Mouse (Mus musculus): ENCODE data around the gene Plch2.

The Plch2 gene

DNA sequence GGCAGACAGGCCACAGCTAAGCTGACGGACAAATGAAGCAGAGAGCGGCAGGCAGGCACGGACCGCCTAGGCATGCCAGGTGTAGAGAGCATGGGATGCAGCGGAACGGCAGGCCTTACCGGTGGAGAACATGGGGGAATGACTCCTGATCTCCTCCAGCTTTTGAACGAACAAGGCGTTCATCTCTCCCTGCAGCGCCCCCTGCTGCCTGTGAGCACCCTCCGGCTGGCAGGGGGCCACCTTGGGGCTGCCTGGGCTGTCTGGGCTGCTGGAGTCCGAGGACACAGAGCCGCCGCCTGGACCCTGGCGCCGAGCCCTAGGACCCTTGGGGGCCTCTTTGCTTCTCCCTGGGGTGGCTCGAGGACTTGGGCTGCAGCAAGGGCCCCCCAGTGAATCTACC is 70.5 kb downstream of the Plch2 start:
- DNase-seq (ENCODE audit: low read depth, low spot score): peak; percentile 78

DNA sequence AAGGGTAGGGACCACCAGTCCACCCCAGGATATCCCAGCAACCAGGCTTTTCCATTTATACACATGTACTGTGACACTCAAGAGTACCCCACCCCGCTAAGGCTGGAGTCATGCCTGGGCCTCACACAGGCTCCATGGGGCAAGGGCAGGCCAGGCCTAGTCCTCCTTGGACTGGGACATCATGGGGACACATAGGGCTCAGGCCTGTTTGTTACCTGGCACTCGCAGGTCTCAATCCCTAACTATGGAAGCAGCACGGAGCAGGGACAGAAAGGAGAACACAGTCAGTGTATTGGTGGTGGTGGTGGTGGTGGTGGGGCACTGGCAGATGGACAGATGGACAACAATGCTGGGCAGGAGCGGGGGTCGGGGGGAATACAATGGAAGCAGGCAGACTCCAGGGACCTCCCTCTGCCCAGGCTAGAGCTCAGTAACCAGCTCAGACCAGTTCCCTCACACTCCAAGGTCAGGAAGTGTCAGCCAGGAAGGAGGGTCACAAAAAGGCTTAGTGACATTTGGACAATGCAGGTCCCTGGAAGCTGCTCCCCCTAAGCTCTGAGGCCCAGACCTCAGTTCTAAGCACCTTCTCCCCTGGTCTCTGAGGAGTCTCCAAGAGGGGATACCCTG is 71.3 kb downstream of the Plch2 start:
- DNase-seq (ENCODE audit: low read depth, low spot score): no peak

DNA sequence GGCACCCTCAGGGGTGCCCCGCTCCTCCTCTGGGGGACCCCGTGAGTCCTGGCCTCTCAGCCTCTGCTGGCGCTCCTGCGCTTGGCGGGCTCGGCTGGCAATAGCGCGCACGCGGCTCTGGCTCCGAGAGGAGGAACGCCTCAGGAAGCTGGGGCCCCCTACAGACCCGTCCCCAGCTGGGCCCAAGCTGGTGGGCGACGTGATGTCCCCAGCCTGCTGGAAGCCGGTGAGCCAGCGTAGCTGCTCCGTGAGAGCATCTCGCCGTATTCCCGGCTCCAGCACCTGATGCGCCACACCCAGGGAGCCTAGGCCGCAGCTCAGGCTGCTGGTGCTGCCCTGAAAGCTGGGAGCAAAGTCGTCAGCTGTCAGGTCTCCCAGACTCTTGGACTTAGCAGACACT is 72.8 kb downstream of the Plch2 start:
- DNase-seq (ENCODE audit: low read depth, low spot score): no peak

DNA sequence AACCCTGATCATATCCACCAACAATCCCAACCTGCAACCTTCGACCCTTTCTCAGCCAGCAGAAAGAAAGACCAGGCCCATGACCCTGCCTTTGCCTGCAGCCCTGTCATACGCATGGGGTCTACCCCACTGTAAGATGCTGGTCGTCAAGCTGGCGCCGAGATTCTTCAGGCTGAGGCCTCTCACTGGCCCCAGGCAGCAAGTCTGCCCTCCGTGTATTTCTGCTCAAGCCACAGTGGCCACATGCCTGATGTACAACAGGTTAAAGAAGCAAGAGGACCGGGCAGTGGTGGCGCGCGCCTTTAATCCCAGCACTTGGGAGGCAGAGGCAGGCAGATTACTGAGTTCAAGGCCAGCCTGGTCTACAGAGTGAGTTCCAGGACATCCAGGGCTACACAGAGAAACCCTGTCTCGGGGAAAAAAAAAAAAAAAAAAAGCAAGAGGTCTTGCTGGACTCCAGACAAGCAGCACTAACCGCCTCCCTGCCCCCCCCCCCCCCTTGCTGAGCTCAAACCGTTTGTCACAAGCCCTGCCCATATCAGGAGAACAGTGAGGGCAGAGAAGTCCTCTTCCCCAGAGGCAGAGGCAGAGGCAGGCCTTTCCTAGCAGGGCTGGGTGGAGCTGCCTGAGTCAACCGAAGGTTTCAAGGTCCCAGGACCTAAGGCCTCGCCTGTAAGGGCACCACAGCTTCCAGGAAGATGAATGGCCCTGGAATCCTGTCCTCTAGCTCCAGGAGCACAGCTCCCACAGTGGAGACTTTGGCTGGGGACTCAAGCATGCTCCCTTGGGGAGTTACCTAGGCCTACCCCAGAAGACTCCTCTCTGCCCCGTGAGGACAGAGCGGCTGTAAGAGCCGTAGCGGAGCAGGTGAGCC is 74.1 kb downstream of the Plch2 start:
- DNase-seq (ENCODE audit: low read depth, low spot score): no peak

DNA sequence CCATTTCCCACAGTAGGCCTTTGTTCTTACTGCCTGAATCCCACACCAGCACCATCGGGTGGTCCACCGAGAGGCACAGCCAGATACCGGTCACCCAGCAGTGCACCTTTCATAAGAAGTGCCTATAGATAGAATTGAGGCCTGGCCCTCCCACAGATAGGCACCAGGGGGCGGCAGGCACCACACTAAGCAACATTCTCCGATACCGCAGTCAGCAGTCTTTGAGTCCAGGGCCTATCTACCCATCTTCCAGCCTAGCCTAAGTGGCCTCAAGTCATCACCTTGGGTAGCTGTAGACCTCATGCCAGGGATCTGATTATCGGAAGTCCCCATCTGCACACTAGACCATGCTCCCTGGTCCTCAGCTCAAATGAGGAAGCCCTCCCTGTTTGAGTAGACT is 75.1 kb downstream of the Plch2 start:
- DNase-seq (ENCODE audit: low read depth, low spot score): peak; percentile 45

DNA sequence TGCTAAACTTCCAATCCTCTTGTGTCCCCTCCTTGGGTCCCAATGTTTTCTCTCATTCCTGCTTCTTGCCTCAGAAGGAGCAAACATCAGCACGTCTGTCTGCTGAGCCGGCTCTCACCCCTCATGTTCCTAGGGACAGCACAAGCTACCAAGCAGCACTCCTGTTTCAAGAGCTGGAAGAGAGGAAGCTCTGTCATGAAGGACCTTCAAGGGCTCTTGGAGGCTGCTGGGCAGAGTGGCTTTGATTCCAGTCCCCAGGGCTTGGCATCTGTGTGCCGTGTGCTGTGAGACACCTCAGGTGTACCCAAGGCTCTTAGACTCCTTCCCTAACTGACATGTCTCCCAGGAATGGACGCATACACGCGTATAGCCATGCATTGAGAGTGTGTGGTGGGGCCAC is 75.5 kb downstream of the Plch2 start:
- no peak for DNase-seq (ENCODE audit: low read depth, low spot score)

DNA sequence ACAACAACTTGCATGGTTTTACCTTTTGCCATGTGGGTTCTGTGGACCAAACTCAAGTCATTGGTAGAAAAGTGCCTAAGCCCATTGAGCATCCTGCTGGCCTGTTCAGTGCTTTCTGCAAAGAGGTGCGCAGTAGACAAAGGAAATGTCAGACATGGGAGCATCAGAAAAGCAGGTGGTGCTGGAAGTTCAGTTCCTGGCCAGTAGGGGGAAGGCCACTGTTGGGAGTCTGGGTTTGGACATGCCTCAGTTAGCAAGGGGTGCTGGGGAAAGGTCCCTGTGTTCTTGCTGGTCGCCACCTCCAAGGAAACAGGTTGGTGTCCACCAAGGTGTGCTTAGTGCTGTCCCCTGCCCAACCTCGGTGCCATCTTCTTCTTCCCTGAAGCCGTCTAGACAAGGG is 76.5 kb downstream of the Plch2 start:
- DNase-seq (ENCODE audit: low read depth, low spot score): no peak

DNA sequence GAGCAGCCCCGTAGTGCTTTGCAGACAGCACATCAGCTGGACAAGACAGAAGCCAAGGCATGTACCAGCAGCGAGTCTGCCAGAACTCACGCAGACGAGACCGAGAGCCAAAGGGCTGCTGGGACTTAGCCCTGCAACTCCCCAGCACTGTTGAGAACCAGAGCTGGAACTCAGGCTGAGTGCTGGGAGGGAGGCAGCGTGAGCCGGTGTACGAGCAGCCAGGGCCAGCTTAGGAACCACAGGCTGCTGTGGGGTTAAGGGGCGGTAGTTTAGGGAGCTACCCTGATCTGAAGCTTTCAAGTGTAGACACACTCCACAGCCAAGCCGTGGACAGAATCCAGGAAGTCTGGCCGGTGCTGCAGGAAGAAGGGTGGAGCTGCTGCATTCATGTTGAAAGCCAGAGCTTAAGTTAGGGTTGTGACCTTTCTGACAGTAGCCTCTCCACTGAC is 82.4 kb downstream of the Plch2 start:
- no peak for DNase-seq (ENCODE audit: low read depth, low spot score)

DNA sequence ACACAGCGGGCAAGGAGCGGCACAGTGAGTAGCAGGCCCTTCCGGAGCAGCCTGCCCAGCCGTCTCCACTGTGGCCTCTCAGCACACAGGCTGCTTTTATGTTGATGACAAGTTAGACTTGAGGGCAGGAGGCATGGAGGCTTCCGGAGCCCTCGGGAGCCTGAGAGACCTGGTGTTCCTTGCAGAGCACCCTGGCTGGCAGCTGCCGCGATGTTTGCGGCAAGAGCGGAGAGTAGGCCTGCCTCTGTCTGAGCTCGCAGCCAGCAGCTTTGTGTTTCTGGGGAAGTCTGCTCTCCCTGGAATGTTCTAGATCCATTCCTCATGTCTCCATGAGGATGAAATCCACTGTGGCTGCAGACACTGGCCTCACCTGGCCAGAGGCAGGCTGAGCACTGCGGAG is 84.0 kb downstream of the Plch2 start:
- DNase-seq (ENCODE audit: low read depth, low spot score): no peak

DNA sequence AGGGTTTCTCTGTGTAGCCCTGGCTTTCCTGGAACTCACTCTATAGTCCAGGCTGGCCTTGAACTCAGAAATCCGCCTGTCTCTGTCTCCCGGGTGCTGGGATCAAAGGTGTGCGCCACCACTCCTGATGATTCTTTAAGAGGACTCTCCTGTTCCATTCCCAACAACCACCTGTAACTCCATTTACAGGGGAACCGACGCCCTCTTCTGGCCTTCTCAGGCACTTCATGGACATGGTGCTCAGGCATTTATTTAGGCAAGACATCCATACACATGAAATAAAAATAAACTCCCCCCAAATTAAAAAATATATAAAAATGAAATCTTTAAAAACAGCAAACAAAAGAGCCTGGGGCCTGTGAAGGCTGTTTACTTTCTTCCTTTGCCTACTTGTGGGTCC is 89.4 kb downstream of the Plch2 start:
- peak; percentile 69 for DNase-seq (ENCODE audit: low read depth, low spot score)

DNA sequence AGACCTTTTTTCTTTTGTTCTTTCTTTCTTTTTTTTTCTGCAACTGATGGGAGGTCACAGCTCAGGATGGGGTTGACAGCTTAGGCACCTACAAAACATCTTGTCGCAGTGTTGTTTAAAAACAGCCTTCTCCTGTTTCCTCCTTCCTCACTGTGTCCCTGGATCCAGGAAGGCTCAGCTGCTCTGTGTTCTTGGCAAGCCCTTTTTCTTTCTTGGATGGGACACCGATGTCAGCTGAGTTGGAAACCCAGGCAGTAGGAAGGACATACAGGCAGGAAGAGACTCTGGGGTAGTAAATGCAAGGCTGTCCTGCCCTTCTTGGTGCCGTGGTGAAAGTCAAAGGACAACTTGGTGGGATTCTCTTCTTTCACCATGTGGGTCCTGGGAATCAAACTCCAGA is 90.7 kb downstream of the Plch2 start:
- DNase-seq (ENCODE audit: low read depth, low spot score): no peak

DNA sequence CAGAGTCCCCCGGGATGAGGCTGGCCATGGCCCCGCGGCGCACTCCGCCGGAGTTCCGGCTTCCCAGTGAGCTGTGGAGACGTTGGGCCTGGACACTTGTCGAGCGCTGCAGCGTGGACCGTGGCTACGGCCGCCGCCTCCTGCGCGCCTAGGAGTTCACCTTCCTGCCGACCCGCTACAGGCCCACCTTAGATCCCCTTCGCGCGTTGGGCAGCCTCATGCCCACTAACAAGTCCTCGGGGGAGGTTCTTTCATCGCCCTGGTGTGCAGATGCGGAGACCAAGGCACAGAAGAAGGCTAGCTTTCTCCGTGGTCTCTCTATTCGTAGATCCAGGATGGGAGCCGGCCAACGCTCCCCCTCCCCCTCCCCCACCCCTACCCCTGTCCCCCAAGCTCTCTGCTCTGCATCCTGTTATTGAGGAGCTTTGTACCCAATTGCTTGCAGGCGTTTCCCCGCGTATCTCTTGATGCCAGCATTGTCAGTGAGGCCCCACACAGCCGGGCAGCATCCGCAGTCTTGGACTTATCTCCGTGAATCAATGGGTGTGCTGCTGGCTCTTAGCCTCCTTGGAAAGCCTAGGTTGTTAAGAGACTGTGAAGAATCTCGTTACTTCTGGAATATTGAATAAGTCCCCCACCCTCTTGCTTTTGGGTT is 91.9 kb downstream of the Plch2 start:
- no peak for DNase-seq (ENCODE audit: low read depth, low spot score)

DNA sequence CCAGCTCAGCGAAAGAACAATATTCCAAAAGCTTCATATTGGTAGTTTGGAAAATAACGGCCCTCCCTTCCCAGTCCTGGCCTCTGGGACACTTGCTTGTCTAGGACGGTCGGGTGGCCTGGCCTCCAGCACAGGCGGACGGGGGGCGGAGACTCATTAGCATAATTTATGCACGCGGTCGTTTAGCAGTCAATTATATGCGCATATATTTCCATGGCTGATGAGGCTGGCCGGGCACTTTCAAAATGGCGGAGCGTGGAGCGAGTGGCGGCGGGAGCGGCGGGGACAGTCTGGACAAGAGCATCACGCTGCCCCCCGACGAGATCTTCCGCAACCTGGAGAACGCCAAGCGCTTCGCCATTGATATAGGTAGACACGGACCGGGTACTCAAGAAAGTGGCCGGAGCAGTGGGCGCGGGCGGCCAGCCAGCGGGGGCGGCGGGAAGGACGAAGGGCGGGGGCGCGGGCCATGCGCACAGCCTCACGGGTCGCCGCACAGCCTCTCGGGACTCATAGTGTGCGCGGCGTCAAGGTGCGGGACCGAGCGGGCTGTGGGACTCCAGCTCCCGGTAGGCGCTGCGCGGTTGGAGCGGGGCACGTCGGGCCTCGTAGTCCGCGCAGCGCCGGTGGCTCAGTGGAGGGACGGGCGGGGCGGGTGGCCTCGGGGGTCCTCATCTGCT is 92.5 kb downstream of the Plch2 start, which contains the start of gene Pank4:
Gene Pank4 (plus strand): TSS at position 223 of the 680 bp plus-strand sequence.
- DNase-seq (ENCODE audit: low read depth, low spot score): peak; percentile 90

DNA sequence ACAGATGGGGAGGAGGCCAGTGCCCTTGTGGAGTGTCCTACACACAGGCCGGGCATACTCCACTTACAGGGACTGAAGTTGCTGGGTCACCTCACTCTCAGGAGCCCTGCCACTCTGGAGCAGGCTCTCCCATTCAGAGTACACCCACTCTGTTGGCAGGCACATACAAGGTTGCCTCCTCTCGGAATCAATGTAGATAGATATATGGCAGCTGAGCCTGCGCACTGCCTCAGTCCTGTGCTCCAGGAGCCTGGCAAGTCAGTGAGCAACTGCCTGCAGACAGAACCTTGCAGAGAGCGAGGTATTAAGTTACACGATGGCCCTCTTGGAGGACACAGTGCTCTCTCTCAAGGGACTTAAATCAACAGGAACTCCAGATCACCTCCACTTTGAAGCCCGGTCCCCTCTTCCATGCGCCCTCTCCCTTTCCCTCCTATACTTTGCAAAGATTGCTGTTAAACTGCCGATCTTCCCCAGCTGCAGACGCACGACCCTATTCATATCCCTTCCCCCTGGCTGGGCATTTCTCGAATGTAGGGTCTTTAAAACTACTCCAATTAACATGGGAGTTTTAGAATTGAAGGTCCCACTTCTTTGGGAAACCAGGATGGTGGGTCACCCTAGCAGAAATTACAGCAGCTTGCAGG is 93.3 kb downstream of the Plch2 start:
- DNase-seq (ENCODE audit: low read depth, low spot score): peak; percentile 51

DNA sequence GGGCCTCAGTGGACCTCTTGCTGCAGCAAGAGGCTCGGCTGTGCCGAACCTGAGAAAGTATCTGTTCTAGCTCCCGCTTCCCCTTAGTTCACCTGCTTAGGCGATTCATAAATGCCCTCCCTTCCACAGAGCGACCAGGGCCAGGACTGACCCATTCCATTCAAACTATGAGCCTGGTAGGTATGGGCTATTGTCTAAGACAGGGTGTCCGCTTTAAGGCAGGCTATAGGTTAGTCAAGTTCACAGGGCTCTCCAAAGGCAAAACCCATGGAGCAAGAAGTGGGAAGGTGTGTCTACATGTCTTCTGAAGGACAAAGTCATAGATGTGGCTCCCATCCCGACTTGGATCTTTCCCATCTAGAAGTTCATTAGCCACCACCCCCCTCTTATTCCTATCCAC is 93.9 kb downstream of the Plch2 start:
- no peak for DNase-seq (ENCODE audit: low read depth, low spot score)

DNA sequence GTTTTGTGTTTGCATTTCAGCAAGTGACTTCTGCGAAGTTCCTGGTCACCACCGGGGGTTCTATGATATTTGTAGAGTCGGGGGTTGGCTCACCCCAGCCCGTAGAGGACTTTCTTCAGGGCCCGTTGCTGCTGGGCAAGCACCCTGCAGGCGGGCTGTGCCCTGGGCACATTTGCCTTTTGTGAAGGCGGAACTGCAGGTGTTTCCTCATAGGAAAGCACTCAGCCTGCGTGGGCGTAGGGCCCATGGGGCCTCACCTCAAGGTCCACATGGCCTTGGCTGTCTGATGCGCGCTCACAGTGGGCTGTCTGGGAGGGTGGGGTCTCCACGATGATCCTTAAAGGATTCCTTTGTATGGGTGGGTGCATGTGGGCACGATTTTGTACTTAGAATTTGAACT is 94.7 kb downstream of the Plch2 start:
- no peak for DNase-seq (ENCODE audit: low read depth, low spot score)

DNA sequence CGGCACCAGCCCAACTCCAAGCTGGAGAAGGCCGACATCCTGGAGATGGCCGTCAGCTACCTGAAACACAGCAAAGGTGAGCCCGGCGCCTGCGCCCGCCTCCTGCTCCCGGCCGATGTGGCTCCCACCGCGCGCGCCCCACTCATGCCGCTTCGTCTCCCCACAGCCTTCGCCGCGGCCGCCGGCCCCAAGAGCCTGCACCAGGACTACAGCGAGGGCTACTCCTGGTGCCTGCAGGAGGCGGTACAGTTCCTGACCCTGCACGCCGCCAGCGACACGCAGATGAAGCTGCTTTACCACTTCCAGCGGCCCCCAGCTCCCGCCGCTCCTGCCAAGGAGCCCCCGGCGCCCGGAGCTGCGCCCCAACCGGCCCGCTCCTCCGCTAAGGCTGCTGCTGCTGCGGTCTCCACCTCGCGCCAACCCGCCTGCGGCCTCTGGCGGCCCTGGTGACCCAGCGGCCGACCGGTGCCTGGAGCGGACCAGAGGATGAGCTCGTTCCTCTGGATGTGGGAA is 95.3 kb downstream of the Plch2 start:
- DNase-seq (ENCODE audit: low read depth, low spot score): peak; percentile 41

DNA sequence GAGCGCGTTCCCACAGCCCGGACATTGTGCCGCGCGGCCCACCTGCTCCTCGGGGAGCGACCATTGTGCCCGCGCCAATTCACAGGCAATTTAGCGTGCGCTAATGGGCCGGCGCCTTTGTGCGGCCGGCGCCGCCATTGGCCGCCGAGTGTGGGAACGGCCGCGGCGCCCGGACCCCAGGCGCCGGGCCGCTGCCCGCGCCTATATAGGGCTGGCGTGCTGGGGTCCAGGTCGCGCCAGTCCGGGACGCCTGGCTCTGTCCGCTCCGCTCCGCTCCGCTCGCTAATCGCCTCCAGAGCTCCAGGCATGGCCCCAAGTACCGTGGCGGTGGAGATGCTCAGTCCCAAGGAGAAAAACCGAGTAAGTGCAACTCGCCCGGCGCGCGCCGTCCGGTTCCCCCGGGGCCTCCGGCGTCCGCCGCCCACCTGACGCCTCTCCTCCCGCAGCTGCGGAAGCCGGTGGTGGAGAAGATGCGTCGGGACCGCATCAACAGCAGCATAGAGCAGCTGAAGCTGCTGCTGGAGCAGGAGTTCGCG is 95.8 kb downstream of the Plch2 start, which contains the start of gene Hes5:
Gene Hes5 (plus strand): TSS at position 234 of the 536 bp plus-strand sequence.
- peak; percentile 88 for DNase-seq (ENCODE audit: low read depth, low spot score)

DNA sequence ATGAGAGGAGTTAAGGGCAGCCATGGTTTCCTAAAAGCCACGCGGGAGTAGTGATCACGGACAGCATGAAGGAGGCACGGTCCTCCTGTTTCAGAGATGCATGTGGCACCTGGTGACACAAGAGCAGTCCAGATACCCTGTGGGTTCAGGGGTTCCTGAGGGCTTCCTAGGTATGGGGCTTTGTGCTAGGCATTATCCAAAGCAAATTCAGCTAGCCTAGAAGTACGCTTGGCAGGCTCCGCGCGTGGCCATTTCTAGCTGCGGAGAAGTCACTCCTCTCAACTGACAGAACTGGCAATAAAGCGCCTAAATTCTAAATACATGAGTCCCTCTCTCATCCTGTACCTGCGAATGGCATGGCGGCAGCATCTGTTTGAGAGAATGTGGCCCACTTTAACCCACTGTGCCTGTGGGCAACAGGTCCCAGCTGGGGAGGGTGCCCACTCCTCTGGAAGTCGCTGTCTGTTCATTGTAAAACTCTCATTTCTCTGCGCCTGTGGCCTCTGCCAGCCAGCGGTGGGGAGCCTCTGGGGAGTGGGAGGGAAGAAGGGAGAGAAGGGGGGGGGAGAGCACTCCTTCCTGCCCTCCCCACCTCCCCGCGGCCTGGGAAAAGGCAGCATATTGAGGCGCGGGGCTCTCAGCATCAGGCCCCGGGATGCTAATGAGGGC is 96.4 kb downstream of the Plch2 start:
- no peak for DNase-seq (ENCODE audit: low read depth, low spot score)

DNA sequence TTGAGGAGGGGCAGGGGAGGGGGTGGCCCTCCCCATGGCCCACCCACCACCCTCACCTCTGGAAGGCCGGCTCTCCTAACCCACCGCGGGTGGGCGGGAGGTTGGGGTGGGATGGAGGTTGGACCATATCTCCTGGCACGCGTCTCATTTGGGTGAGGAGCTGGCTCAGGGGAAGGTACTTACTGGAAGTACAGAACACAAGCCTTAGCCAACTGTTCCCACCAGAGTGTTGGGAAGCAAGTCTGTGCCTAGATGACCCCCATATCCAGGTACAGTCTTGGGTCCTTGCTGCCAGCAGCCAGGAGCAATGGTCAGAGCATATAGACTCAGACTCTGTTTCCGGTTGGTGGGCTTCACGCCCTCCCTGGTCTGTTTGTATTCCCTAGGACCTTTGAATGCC is 98.0 kb downstream of the Plch2 start:
- DNase-seq (ENCODE audit: low read depth, low spot score): no peak

Data from mesoderm, embryonic 11.5 days (tissue).